Mouse (Mus musculus) layer of hippocampus, postnatal 14 days (tissue): ENCODE measurements around the gene Fgfrl1. TPM values are rescaled to one million over a fixed set of nuclear protein-coding genes. Genes with fewer than 3 reads are reported as not detected.

Experiments used
- DNase-seq, 2 experiments: peaks; one replicate each; pipeline ENCODE4 v3.0.0; 2021 to 2022; ENCODE audit warnings: low spot score in 2 of 2, mixed read lengths in 1 of 2
- total RNA-seq, 2 experiments: library from RNA; stranded (reverse); gene quantifications; 2 replicates each; pipeline ENCODE4 v1.2.3; 2021

The Fgfrl1 gene
- total RNA-seq, 2 experiments from 2014 or later = 17.9 to 19.8 TPM

GRCm38 (mm10) chr5:108665066-108665465 is 27.1 kb upstream of the Fgfrl1 start:
- DNase-seq = no peak

GRCm38 (mm10) chr5:108667370-108667769 is 24.8 kb upstream of the Fgfrl1 start:
- no peak for DNase-seq

GRCm38 (mm10) chr5:108668387-108668932 is 23.7 kb upstream of the Fgfrl1 start:
- DNase-seq = no peak

GRCm38 (mm10) chr5:108668977-108669936 is 22.9 kb upstream of the Fgfrl1 start, which contains the start of gene Dgkq:
Gene Dgkq (minus strand): TSS chr5:108669672.
- peak; percentile 87 to 91 for DNase-seq

GRCm38 (mm10) chr5:108669986-108670385 is 22.2 kb upstream of the Fgfrl1 start:
- DNase-seq = no peak

GRCm38 (mm10) chr5:108670785-108671184 is 21.4 kb upstream of the Fgfrl1 start:
- DNase-seq = peak in 1 of 2 experiments; percentile 41

GRCm38 (mm10) chr5:108671757-108672156 is 20.4 kb upstream of the Fgfrl1 start:
- DNase-seq = no peak

- DNase-seq = no peak
These were observed 17.6 kb upstream of the Fgfrl1 start for GRCm38 (mm10) chr5:108674624-108675023.

GRCm38 (mm10) chr5:108675251-108675816 is 16.8 kb upstream of the Fgfrl1 start, which contains the start of gene Slc26a1:
Gene Slc26a1 (minus strand): TSS chr5:108675569.
- DNase-seq = no peak

GRCm38 (mm10) chr5:108676772-108677498 is 15.2 kb upstream of the Fgfrl1 start:
- DNase-seq = no peak

- peak; percentile 79 to 85 for DNase-seq
These were observed 14.4 kb upstream of the Fgfrl1 start for GRCm38 (mm10) chr5:108677605-108678295.

- DNase-seq = no peak
These were observed 13.8 kb upstream of the Fgfrl1 start for GRCm38 (mm10) chr5:108678296-108678854.

- DNase-seq = no peak
These were observed 12.3 kb upstream of the Fgfrl1 start for GRCm38 (mm10) chr5:108679909-108680308.

GRCm38 (mm10) chr5:108680871-108681270 is 11.3 kb upstream of the Fgfrl1 start:
- no peak for DNase-seq

- DNase-seq = peak in 1 of 2 experiments; percentile 58
These were observed 3.1 kb upstream of the Fgfrl1 start for GRCm38 (mm10) chr5:108689091-108689490.

GRCm38 (mm10) chr5:108691152-108691551 is 1.0 kb upstream of the Fgfrl1 start:
- DNase-seq = no peak

GRCm38 (mm10) chr5:108693872-108694288 is 1.7 kb downstream of the Fgfrl1 start:
- DNase-seq = peak; percentile 61 to 77

GRCm38 (mm10) chr5:108694352-108695261 is 2.4 kb downstream of the Fgfrl1 start:
- DNase-seq = peak in 1 of 2 experiments; percentile 50

- no peak for DNase-seq
These were observed 3.7 kb downstream of the Fgfrl1 start for GRCm38 (mm10) chr5:108695861-108696260.
